In the genomic region with DNA sequence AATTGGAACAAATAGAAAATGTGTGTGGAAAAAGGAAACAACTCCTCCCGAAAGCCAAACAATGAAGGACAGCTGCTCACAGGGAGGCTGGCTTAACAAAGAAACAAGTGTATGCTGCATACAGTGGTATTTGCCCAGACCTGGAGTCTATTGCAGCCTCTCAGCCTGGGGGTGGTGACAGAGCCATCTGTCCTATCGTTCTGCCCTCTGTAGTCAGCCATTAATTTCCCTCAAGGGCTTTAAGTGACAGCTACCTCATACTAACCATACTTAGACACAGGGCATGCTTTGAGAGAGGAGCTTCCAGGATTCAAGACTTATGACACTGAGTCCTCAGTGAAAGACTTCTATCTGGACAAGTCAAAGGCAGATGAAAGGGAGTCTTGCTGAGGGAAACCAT, we compare ENCODE assay signal across 11 mouse cellular contexts.
DNase-seq lines count a peak whose midpoint lies in the region; ATAC-seq and TF ChIP-seq lines count a peak whose summit lies in the region.
"Had no signal": no experiment of that assay in that cellular context is flagged by ENCODE, and none has a peak within 500 bp of the region (broad histone marks: within the 10 kb centered on the region; RNA-seq: fewer than 3 reads in every experiment).

No protein-coding gene starts in this region.

- TF ChIP-seq POLR2A in brain, embryonic 14.5 days (IDR thresholded peaks at IDR 0.05; ENCODE audit: borderline replicate concordance, extremely low read depth, insufficient read depth, insufficient read length, poor library complexity, severe bottlenecking): no peak

- no peak overlapping the region for H3K4me2 ChIP-seq in heart, embryonic 11.5 days
- H3K4me2 ChIP-seq in midbrain, embryonic 15.5 days: no peak overlapping the region
- no peak overlapping the region for H3K4me2 ChIP-seq in liver, postnatal 0 days (ENCODE audit: low read depth, low read length)

- intact Hi-C loops in heart, postnatal 25 days (cut with DNase I): no loop called here

- TF ChIP-seq CTCF in brain, embryonic 14.5 days (IDR thresholded peaks at IDR 0.05; ENCODE audit: borderline replicate concordance, extremely low read depth, insufficient read depth, insufficient read length): no peak
- no peak for TF ChIP-seq CTCF in liver, postnatal 0 days (IDR thresholded peaks at IDR 0.05; ENCODE audit: low read depth)

- H3K9ac ChIP-seq in heart, embryonic 11.5 days (ENCODE audit: low read depth, low read length): no peak overlapping the region
- no peak overlapping the region for H3K9ac ChIP-seq in midbrain, embryonic 15.5 days
- H3K9ac ChIP-seq in liver, postnatal 0 days (replicated peaks): no peak overlapping the region
- H3K9ac ChIP-seq: liver, embryonic 14.5 days had no signal

- no peaks in the 10 kb centered on the region for H3K36me3 ChIP-seq in heart, embryonic 11.5 days (ENCODE audit: control insufficient read depth, insufficient read depth, low read length)
- no peaks in the 10 kb centered on the region for H3K36me3 ChIP-seq in midbrain, embryonic 15.5 days (replicated peaks)
- H3K36me3 ChIP-seq in liver, postnatal 0 days (replicated peaks; ENCODE audit: insufficient read depth, low read length): no peaks in the 10 kb centered on the region

- WGBS in heart, embryonic 11.5 days (ENCODE audit: insufficient replicate concordance): 24% methylated on average over 2 of the region's 2 CpGs
- WGBS in midbrain, embryonic 15.5 days: 7% methylated on average over 2 of the region's 2 CpGs
- WGBS in liver, postnatal 0 days (ENCODE audit: insufficient replicate concordance): 36% methylated on average over 2 of the region's 2 CpGs

- TF ChIP-seq EP300 in liver, postnatal 0 days (IDR thresholded peaks at IDR 0.05; ENCODE audit: low read depth): no peak

- no peak for DNase-seq in heart, postnatal 25 days (ENCODE audit: low spot score)
- peak; percentile 75 for DNase-seq in brain, embryonic 14.5 days (ENCODE audit: low read depth)
- DNase-seq in forelimb bud, embryonic 11.5 days (ENCODE audit: low read depth, low spot score): peak; percentile 38
- DNase-seq in liver, postnatal 0 days: no peak
- DNase-seq in urinary bladder, postnatal 4 days (ENCODE audit: low spot score in 2 of 2): no peak
- no peak for DNase-seq in right cerebral cortex, postnatal 14 days
- DNase-seq: cerebellum, adult 9-11 months; gastrocnemius, postnatal 14 days had no signal

- H3K27me3 ChIP-seq in heart, embryonic 11.5 days (ENCODE audit: control insufficient read depth, insufficient read depth, low read length): no peaks in the 10 kb centered on the region
- H3K27me3 ChIP-seq in midbrain, embryonic 15.5 days (replicated peaks): no peaks in the 10 kb centered on the region
- no peaks in the 10 kb centered on the region for H3K27me3 ChIP-seq in liver, postnatal 0 days (ENCODE audit: insufficient read depth, low read length)

- no peaks in the 10 kb centered on the region for H3K4me1 ChIP-seq in heart, embryonic 11.5 days (ENCODE audit: control insufficient read depth, insufficient read depth, low read length)
- no peaks in the 10 kb centered on the region for H3K4me1 ChIP-seq in midbrain, embryonic 15.5 days
- H3K4me1 ChIP-seq in liver, postnatal 0 days (ENCODE audit: insufficient read depth): no peaks in the 10 kb centered on the region

- H3K4me3 ChIP-seq in heart, embryonic 11.5 days (ENCODE audit: low read depth, low read length): no peak overlapping the region
- H3K4me3 ChIP-seq in midbrain, embryonic 15.5 days: no peak overlapping the region
- H3K4me3 ChIP-seq in liver, postnatal 0 days (ENCODE audit: low read depth, low read length): no peak overlapping the region

- H3K9me3 ChIP-seq in heart, embryonic 11.5 days (replicated peaks; ENCODE audit: control insufficient read depth, low read length): no peaks in the 10 kb centered on the region
- H3K9me3 ChIP-seq in midbrain, embryonic 15.5 days: no peaks in the 10 kb centered on the region
- H3K9me3 ChIP-seq in liver, postnatal 0 days (ENCODE audit: low read length): no peaks in the 10 kb centered on the region

- H3K27ac ChIP-seq in heart, embryonic 11.5 days (ENCODE audit: low read depth, low read length): no peak overlapping the region
- no peak overlapping the region for H3K27ac ChIP-seq in midbrain, embryonic 15.5 days
- H3K27ac ChIP-seq in liver, postnatal 0 days (ENCODE audit: low read depth): no peak overlapping the region
- H3K27ac ChIP-seq: liver, embryonic 14.5 days had no signal

- ATAC-seq in heart, embryonic 11.5 days (replicated peaks; ENCODE audit: insufficient number of reproducible peaks, low FRiP score, low TSS enrichment): peak; percentile 77
- peak; percentile 77 for ATAC-seq in midbrain, embryonic 15.5 days (replicated peaks)
- ATAC-seq in liver, postnatal 0 days: no peak

Comparison
In these comparisons a context has a peak if more than half of its experiments do, and no peak if none do; other contexts are left out.
1. DNase-seq: peak in brain, embryonic 14.5 days (single experiment) and forelimb bud, embryonic 11.5 days (single experiment); none in heart, postnatal 25 days (single experiment), liver, postnatal 0 days (single experiment), urinary bladder, postnatal 4 days (0 of 2) and right cerebral cortex, postnatal 14 days (single experiment).